Mouse (Mus musculus) 3134 (cell line): ENCODE data around the gene Eral1.

Experiments
- DNase-seq: peaks from one replicate; pipeline ENCODE4 v3.0.0-alpha.2; 2011; ENCODE audit warnings: low spot score; ENCODE audit not compliant: insufficient read length; ENCODE audit errors: extremely low read depth

The Eral1 gene

DNA sequence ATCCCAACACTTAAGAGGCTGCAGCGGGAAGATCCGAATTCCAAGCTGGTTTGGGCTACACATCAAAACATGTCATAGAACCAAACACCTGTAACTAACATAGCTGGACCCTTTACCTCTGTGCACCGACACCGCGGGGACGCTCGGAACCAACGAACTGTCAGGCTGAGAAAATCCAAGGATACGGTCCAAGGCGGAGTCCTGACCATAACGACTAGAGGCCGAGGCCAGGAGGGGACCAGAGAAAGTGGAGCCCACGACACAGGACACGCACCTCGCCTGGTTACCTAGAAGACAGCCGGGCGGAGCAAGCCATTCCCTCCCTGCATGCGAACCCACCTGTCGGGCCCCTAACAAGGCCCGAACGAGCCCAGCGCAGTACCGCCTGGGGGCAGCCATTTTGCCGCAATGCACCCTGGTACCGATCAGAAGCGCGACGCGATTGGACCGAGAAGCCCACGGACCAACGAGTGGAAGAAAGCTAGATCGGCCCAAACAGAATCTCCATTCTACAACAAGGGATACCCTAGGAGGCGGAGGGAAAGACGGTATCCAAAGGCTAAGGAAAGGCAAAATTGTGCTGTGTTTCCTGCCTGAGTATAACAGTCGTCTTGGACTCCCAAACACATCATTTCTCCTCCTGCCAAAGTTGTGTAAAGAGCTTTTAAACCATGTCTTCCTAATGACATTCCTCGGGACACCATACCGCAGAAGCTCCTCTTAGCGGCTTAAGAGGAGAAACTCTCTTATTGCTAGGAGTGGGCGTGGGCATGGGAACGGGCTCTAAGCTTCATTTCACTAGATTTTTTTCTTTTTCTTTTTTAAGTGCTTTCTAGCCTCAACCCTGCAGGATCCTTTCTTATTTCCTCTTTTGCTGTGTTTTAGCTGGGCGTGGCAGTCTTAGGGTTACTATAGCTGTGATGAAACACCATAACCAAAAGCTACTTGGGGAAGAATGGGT is at the start of gene Eral1:
Gene Eral1, minus strand, starts transcription at position 423 of the 961 bp plus-strand sequence.
- DNase-seq = peak; percentile 79

- no peak for DNase-seq
These were observed 49.3 kb upstream of the Eral1 start for GRCm38 (mm10) chr11:78129458-78129857.

DNA sequence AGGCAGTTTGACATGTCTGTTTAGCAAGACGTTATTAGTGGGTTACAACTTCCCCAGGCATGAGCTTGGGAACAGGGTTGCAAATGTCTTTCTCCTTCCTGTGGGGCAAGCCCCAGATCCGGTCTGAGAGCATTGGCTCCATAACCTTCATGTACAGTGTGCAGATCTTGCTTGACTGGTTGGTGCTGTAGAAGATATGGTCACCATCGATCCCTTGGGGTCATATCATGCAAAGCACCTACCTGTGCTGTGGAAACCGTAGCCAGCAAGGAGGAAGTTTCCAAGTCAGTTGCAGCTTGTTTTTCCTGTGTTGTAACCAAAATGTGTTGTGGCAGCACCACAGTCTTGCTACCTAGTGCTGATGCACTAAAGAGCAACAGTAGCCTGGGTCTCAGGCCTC is 46.6 kb upstream of the Eral1 start:
- no peak for DNase-seq

- no peak for DNase-seq
These were observed 45.5 kb upstream of the Eral1 start for GRCm38 (mm10) chr11:78125691-78126090.

GRCm38 (mm10) chr11:78123782-78124181 is 43.6 kb upstream of the Eral1 start:
- no peak for DNase-seq

GRCm38 (mm10) chr11:78122815-78123214 is 42.6 kb upstream of the Eral1 start:
- no peak for DNase-seq

DNA sequence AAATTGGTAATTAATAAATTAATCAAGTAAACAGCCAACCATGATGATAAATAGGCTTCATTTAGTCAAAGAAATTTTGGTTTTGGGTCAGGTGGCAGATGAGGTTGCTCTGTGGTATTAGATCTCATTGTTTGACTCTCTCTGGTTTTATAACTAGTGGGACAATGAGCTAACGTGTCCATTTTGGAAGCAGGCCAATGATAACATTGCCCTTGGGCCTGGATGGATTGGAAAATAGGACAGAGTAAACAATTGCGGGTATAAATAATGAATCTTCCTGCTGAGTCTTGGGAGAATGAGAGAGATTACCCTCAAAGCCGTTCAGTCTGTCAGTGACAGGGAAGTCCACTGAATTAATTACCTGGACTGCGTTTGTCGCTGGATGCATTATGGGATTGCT is 41.0 kb upstream of the Eral1 start:
- no peak for DNase-seq

DNA sequence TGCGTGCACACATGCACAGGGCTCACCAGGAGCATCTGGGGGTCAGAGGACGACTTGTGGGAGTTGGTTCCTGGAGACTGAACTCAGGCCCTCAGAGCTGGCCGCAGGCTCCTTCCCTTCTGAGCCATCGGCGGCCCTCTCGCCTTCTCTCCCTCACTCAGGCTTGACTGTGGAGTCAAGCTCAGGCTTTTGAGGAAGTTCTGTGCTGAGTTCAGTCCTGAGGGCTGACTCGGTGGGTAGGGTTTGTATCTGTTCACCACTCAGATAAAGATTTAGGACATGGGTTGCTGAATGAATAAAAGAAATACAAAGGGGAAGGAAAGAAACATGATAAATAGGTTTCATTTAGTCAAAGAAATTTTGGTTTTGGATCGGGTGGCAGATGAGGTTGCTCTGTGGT is 39.7 kb upstream of the Eral1 start:
- DNase-seq = no peak

DNA sequence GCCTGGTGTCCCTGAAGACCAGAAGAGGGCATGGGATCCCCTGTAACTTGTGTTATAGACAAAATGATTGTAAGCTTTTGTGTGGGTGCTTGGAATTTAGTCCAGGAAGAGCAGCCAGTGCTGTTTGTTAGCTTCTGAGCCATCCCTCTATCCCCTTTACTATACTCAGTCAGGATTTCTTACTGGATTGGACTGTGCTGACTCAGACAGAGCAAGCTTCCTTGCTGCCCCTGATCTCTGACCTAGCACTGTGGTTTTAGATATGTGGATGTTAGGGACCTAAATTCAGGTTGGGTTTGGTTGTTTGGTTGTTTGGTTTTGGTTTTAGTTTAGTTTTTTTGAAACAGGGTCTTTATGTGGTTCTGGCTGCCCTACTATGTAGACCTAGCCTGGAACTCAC is 38.3 kb upstream of the Eral1 start:
- DNase-seq = no peak

DNA sequence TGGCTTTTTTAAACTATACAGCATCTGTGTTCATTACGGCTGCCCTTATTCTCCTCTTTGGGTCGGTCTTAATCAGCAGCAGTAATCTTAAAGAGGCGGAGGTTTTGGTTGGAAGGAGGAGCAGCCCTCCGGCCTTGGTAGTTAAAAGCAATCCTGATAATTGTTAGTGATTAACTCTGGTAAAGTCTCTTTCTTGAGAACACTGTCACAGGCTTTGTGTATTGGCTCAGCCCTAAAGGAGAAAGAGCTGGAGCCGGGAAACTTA is 35.9 kb upstream of the Eral1 start:
- no peak for DNase-seq

DNA sequence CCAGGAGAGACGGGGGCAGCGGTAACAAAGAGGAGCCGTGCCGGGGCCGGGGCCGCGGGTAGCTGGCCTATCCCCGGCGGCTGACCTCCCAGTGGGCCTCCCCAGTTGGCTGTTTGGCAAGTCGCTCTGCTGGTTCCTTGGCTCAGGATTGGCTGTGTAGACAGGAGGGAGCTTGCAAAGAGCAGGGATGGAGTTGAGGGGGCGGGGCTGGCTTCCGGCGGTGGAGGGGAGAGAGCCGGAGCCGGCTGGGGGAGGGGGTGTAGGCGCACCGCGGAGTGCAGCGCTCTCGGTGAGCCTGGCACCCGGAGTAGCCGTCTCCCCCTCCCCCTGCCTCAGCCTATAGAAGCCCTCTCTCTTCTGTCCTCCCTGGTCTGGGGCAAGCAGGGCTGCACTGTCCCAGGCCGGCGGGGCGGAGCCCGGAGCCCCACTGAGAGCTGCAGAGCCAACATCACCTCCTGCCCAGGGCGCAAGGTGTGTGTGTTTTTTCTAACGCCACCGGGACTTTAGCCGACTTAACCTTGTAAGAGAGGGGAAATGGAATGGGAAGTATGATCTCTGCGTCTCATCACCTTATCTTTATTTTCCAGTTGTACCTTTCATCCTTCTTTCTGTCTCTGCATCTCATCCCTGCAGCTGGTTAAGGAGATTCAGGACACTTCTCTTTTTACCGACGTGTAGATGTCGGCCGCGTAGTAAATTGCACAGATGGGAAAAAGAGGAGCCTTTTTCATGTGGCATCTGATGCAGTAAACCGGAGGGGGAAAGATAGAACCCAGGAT is 35.4 kb upstream of the Eral1 start:
- peak; percentile 96 for DNase-seq

- DNase-seq = no peak
These were observed 34.6 kb upstream of the Eral1 start for GRCm38 (mm10) chr11:78114676-78115366.

DNA sequence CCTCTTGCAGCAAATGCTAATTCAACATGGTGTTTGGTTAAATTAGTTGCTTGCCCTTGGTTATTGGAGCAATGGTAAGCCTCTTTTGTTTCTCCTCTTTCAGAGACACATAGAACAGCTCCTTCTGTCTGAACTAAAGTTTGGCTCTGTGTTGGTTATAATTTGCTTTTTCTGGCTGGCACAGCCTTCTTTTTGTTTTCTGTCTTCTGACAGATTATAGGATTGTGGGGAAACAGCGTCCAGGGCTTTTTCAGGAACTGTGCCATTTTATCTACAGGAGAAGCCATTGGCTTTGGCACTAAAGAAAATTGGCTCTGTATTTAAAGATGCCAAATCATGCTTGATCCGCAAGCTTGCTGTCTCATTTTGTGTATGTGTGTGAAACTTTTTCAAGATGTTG is 33.4 kb upstream of the Eral1 start:
- no peak for DNase-seq

DNA sequence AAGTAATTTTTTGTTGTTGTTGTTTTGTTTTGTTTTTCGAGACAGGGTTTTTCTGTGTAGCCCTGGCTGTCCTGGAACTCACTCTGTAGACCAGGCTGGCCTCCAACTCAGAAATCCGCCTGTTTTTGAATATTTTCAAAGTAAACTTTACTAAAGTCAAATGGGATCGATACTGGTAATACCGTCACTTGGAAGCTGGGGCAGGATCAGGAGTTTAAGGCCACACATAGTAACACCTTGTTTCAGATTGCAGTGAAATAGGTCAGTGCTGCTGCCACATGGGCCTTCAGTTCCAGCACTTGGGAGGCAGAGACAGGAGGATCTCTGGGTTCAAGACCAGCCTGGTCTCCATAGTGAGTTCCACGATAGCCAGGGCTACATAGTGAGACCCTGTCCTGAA is 24.3 kb upstream of the Eral1 start:
- DNase-seq = no peak

- DNase-seq = no peak
These were observed 23.0 kb upstream of the Eral1 start for GRCm38 (mm10) chr11:78102958-78103747.

- no peak for DNase-seq
These were observed 22.0 kb upstream of the Eral1 start for GRCm38 (mm10) chr11:78102142-78102541.

- DNase-seq = no peak
These were observed 20.6 kb upstream of the Eral1 start for GRCm38 (mm10) chr11:78100746-78101145.

GRCm38 (mm10) chr11:78097077-78097476 is 16.9 kb upstream of the Eral1 start:
- DNase-seq = no peak

DNA sequence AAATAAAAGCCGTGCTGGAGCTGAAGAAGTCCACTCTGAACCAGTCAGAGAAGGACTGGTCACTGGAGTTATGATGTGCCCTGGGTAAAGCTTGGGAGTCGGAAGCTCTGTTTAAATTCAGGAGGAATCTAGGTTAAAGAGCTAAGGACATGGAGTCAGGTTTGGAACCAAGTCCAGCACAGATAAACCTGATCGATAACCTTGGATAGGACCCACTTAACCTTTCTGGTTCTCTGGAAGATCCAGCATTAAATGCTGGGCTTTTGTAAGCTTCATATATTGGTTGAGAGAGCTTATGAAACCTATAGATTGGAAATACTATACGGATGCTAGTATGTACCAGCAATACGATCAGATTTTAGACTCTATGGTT is 14.9 kb upstream of the Eral1 start:
- DNase-seq = no peak

- DNase-seq = peak; percentile 89
These were observed 14.4 kb upstream of the Eral1 start, which contains the start of gene Fam222b for GRCm38 (mm10) chr11:78094504-78095143. TSS of gene Fam222b (plus strand) at chr11:78094660.
